Mouse (Mus musculus) cortical plate, adult 2 months (tissue): Measurements from ENCODE around the gene Dpy19l3. TPM values are rescaled to one million over a fixed set of nuclear protein-coding genes. Genes with fewer than 3 reads are reported as not detected.

ENCODE experiments used
- H3K27ac ChIP-seq: fragments of 200-500 bp; 2 replicates; pipeline ENCODE4 v1.5.1; 2012; ENCODE audit warnings: low read length, control low read depth, inconsistent platforms; ENCODE audit not compliant: insufficient read depth
- H3K4me1 ChIP-seq: fragments of 200-500 bp; 2 replicates; pipeline ENCODE4 v1.6.1; 2011; ENCODE audit warnings: low read length; ENCODE audit not compliant: control insufficient read depth, insufficient read depth
- H3K4me3 ChIP-seq: fragments of 200-500 bp; 2 replicates; pipeline ENCODE4 v1.5.1; 2011; ENCODE audit warnings: mild to moderate bottlenecking, low read length, control low read depth; ENCODE audit not compliant: insufficient read depth
- CTCF ChIP-seq: fragments of 200-500 bp; IDR thresholded peaks from 2 replicates; pipeline ENCODE4 v1.5.1; 2011; ENCODE audit warnings: mild to moderate bottlenecking, control low read depth, low read length; ENCODE audit not compliant: insufficient read depth; ENCODE audit errors: extremely low read depth
- POLR2A ChIP-seq: fragments of 200-500 bp; IDR thresholded peaks from 2 replicates; pipeline ENCODE4 v1.6.1; 2011; ENCODE audit warnings: mild to moderate bottlenecking, low read length, control low read depth; ENCODE audit not compliant: insufficient read depth; ENCODE audit errors: extremely low read depth
- polyA plus RNA-seq: library from polyadenylated mRNA; depleted of rRNA; stranded (reverse); fragments of >200 nt; gene quantifications from 2 replicates; pipeline ENCODE4 v1.2.3, GENCODE M21; 2012

The Dpy19l3 gene
- polyA plus RNA-seq, 1 experiment = 21.3 TPM

- Histone ChIP-seq H3K4me3 (peak overlapping the region; percentile 70), H3K4me1 (no peaks in the 10 kb centered on the region), H3K27ac (no peak overlapping the region)
- TF ChIP-seq CTCF (no peak), POLR2A (no peak)
Observed at GRCm38 (mm10) chr7:35753319-35754032, 778 bp downstream of the Dpy19l3 start.

DNA sequence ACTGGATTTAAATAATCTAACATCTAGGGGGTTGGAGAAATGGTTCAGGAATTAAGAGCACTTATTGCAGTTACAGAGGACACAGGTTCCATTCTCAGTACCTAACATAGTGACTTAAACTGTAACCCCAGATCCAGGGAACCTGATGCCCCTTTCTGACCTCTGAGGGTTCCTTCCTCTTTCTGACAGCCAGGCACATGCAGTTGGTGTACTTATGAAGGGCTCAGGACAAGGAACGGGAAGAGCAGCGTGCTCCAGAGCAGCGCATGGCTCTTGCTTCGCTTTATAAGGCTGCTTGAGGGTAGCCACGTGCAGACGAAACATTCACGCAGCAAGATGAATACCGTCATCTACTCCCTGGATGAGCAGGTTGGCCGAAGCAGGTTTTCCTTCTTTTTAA is 3.4 kb downstream of the Dpy19l3 start:
- TF ChIP-seq POLR2A (no peak), CTCF (no peak)
- H3K4me3 ChIP-seq = no peak overlapping the region

DNA sequence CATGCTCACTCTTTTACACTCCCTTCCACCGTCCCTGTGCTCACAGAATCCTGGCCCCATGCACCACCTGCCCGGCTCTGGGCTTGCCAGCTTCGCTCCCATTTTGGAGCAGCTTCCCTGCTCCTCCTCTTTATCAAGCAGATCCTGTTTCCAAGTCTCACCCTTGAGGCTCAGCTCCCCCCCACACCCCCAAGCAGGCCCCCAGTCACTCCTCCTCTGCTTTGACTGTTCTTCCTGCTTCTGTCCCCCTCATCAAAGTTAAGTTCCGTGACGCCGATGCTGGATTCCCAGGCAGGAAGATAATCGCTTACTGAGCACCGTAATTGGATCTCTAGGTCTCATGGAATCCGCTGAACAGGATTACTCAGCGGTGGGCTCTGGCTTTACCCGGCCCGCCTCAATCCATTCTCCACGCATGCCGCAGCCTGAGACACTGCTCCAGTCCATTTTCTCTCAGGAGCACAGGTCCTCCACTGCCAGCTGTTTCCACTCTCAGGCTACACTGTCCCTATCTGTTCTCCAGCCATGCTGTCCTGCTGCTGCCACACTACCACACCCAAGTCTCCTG is 6.8 kb downstream of the Dpy19l3 start:
- no peak overlapping the region for H3K27ac ChIP-seq
- no peak for TF ChIP-seq CTCF
- no peak for TF ChIP-seq POLR2A

More for the DNA sequence above, 3.4 kb downstream of the Dpy19l3 start:
- Histone ChIP-seq H3K4me1 (0 out of 2 replicates have a peak, but pooled peaks cover under 1% of the 10 kb centered on the region), H3K27ac (no peak overlapping the region)

DNA sequence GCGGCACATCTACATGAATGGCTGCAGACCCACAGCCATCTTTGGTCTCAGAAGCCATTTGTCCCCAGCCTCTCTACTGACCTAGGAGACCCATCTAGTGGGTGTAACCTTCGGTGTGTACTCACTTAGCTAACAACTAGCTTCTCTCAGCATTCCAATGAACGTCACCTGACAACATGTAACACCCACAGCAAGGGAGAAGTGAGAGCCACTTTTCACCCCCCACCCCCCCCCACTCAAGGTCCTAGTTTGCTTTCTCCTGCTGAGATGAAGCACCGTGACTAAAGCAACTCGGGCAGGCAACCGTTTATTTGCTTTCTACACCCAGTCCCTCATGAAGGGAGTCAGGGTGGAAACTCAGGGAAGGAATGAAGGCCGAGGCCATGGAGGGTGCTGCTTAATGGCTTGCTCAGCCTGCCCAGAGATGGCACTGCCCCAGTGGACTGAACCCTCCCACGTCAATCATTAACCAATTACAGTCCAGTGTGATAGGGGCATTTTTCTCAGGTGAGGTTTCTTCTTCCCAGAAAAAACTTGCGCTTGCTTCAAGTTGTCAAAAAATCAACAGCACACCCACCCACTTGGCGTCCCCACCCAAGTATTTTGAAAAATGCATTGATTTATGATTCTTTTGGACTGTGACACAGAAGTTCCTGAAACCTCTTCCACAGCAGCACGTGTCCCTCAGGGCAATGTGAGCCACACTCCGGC is 7.4 kb downstream of the Dpy19l3 start:
- H3K27ac ChIP-seq = no peak overlapping the region
- H3K4me3 ChIP-seq = no peak overlapping the region
- no peak for TF ChIP-seq POLR2A
- no peak for TF ChIP-seq CTCF
- peaks cover 4% of the 10 kb centered on the region; the same call in 1 of the 2 replicates for H3K4me1 ChIP-seq

More for the DNA sequence above, 6.8 kb downstream of the Dpy19l3 start:
- H3K4me1 ChIP-seq = peaks cover 3% of the 10 kb centered on the region; the same call in 1 of the 2 replicates
- no peak overlapping the region for H3K4me3 ChIP-seq

GRCm38 (mm10) chr7:35745281-35745702 is 9.0 kb downstream of the Dpy19l3 start:
- TF ChIP-seq POLR2A (no peak), CTCF (no peak)
- Histone ChIP-seq H3K4me3 (no peak overlapping the region), H3K27ac (no peak overlapping the region), H3K4me1 (peaks cover 8% of the 10 kb centered on the region; the same call in 1 of the 2 replicates)

DNA sequence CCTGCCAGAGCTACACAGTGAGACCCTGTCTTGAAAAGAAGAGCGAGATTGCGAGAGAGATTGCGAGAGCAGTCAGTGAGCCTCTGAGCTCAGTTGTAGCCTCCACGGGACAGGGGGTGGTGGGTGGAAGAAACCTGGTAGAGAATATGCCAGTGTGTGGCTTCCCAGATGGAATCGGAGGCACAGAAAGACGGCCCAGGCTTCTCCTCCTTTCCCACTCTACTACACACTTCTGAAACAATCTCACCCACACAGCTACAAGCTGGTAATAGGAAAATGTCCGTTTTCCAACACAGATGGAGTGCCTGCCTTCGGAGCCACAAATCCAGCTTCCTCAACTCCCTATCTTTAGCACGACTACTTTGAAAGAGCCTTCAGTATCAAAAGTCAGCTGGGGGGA is 9.5 kb downstream of the Dpy19l3 start:
- TF ChIP-seq POLR2A (no peak), CTCF (no peak)
- Histone ChIP-seq H3K4me1 (peaks cover 8% of the 10 kb centered on the region; the same call in 1 of the 2 replicates), H3K27ac (no peak overlapping the region), H3K4me3 (no peak overlapping the region)

DNA sequence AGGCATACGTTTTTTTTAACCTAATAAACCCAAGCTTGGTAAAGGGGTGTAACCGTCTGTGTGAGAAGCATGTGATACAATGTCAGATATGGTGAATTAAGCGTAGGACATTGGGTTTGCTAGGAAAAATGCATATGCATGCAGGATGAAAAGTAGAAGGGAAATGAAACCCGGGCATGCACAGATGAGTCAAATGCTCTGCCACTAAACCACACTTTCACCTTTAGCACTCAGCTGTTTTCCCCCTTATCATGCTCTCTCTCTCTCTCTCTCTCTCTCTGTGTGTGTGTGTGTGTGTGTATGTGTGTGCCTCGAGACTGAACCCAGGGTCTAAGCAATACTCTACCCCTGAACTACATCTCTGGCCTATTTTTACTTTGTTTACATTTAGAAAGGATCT is 11.9 kb downstream of the Dpy19l3 start:
- Histone ChIP-seq H3K4me3 (no peak overlapping the region), H3K4me1 (peaks cover 8% of the 10 kb centered on the region; the same call in 1 of the 2 replicates), H3K27ac (no peak overlapping the region)
- TF ChIP-seq CTCF = no peak
- TF ChIP-seq POLR2A = no peak

GRCm38 (mm10) chr7:35741858-35742257 is 12.4 kb downstream of the Dpy19l3 start:
- no peak for TF ChIP-seq POLR2A
- TF ChIP-seq CTCF = no peak
- Histone ChIP-seq H3K4me3 (no peak overlapping the region), H3K4me1 (peaks cover 8% of the 10 kb centered on the region; the same call in 1 of the 2 replicates), H3K27ac (no peak overlapping the region)

- peaks cover 7% of the 10 kb centered on the region; the same call in 1 of the 2 replicates for H3K4me1 ChIP-seq
- no peak overlapping the region for H3K27ac ChIP-seq
- peak; percentile 43; the same call in 1 of the 2 replicates for TF ChIP-seq CTCF
- TF ChIP-seq POLR2A = no peak
- no peak overlapping the region for H3K4me3 ChIP-seq
Observed at GRCm38 (mm10) chr7:35740489-35741230, 13.6 kb downstream of the Dpy19l3 start.
